Mouse (Mus musculus) MEL (cell line): Measurements from ENCODE around the gene Ccl6.

Source experiments
- CHD2 ChIP-seq: IDR thresholded peaks from 2 replicates; pipeline ENCODE4 v1.6.1; 2011; ENCODE audit warnings: low read length, improper control_type of control experiment
- ETS1 ChIP-seq: IDR thresholded peaks from 2 replicates; pipeline ENCODE4 v1.6.1; 2012; ENCODE audit warnings: low read depth, mild to moderate bottlenecking, inconsistent platforms, low read length, improper control_type of control experiment, moderate library complexity
- GABPA ChIP-seq: IDR thresholded peaks from 2 replicates; pipeline ENCODE4 v1.6.1; 2012; ENCODE audit warnings: low read depth, mild to moderate bottlenecking, inconsistent platforms, low read length, improper control_type of control experiment, moderate library complexity
- MXI1 ChIP-seq: IDR thresholded peaks from 2 replicates; pipeline ENCODE4 v1.6.1; 2011; ENCODE audit warnings: mild to moderate bottlenecking, low read depth, low read length, improper control_type of control experiment
- TAL1 ChIP-seq: IDR thresholded peaks from 2 replicates; pipeline ENCODE4 v1.6.1; 2012; ENCODE audit warnings: mild to moderate bottlenecking, inconsistent platforms, low read length, moderate library complexity, mixed read lengths

- TF ChIP-seq CHD2 (no peak), GABPA (no peak), ETS1 (no peak), TAL1 (no peak), MXI1 (no peak)
These were observed 12.6 kb upstream of the Ccl6 start for GRCm38 (mm10) chr11:83605535-83605934.
